In genomic region chr14:55899701-55900413, GRCm38 (mm10) we compare ENCODE assay signal across 1 mouse cellular context.
TF ChIP-seq lines count a peak whose summit lies in the region.

Gene Sdr39u1 (minus strand): TSS chr14:55900293.

TF ChIP-seq in CH12.LX, 34 proteins besides CTCF, POLR2A, EP300 and RAD21 (continued from another document):
- peak; percentile 86 for TF ChIP-seq ELF1 (IDR thresholded peaks at IDR 0.05; ENCODE audit: low read depth, low read length)
- TF ChIP-seq CHD1 (IDR thresholded peaks at IDR 0.05; ENCODE audit: low read depth, low read length), result no peak
- peak; percentile 92 for TF ChIP-seq TBP (conservative IDR thresholded peaks at IDR 0.05; ENCODE audit: low read depth, low read length)
- peak; percentile 65 for TF ChIP-seq USF2 (conservative IDR thresholded peaks at IDR 0.05; ENCODE audit: low read depth, low read length)
TF ChIP-seq in CH12.LX: peak in this region for 18.
